Mouse (Mus musculus) urinary bladder, postnatal 25 days (tissue): Measurements from ENCODE around the gene Rab1a.

ENCODE experiments used
- DNase-seq: peaks from one replicate; pipeline ENCODE4 v3.0.0; 2022; ENCODE audit warnings: low spot score

Gene Rab1a

GRCm38 (mm10) chr11:20247146-20247855 is 46.1 kb downstream of the Rab1a start:
- DNase-seq, result no peak

GRCm38 (mm10) chr11:20248277-20248676 is 47.0 kb downstream of the Rab1a start:
- DNase-seq, result no peak

- no peak for DNase-seq
Observed at GRCm38 (mm10) chr11:20248840-20249239, 47.6 kb downstream of the Rab1a start.

GRCm38 (mm10) chr11:20249296-20250110 is 48.3 kb downstream of the Rab1a start, which contains the start of gene Cep68:
Gene Cep68, minus strand, starts transcription at chr11:20249429.
- DNase-seq, result peak; percentile 85

- DNase-seq, result no peak
Observed at GRCm38 (mm10) chr11:20250476-20251178, 49.4 kb downstream of the Rab1a start.

GRCm38 (mm10) chr11:20253088-20253487 is 51.9 kb downstream of the Rab1a start:
- DNase-seq, result no peak

GRCm38 (mm10) chr11:20254791-20255190 is 53.6 kb downstream of the Rab1a start:
- no peak for DNase-seq

GRCm38 (mm10) chr11:20262628-20263380 is 61.6 kb downstream of the Rab1a start:
- DNase-seq, result no peak

GRCm38 (mm10) chr11:20269885-20270284 is 68.7 kb downstream of the Rab1a start:
- DNase-seq, result no peak

- no peak for DNase-seq
Observed at GRCm38 (mm10) chr11:20275974-20276373, 74.7 kb downstream of the Rab1a start.
